Mouse (Mus musculus) liver, embryonic 14.5 days (tissue): ENCODE measurements around the gene Iqsec1. TPM values are rescaled to one million over a fixed set of nuclear protein-coding genes. Genes with fewer than 3 reads are reported as not detected.

Source experiments
- ATAC-seq: fragments of 200-750 bp; cut with Nextera tagmentation; 2 replicates; pipeline ENCODE4 v1.8.0; 2017; ENCODE audit warnings: moderate number of reproducible peaks, mild to moderate bottlenecking, moderate library complexity; ENCODE audit not compliant: insufficient read depth
- DNase-seq, 3 experiments: peaks; one replicate each; pipeline ENCODE4 v3.0.0-alpha.2; 2012 to 2013; ENCODE audit warnings: low read depth in 3 of 3, low spot score in 3 of 3
- H3K27ac ChIP-seq: fragments of 300-500 bp; sonication (generic); 2 replicates; pipeline ENCODE4 v1.5.1; 2014; ENCODE audit warnings: moderate library complexity, mild to moderate bottlenecking, control low read depth, inconsistent platforms
- H3K27me3 ChIP-seq: fragments of 300-500 bp; sonication (generic); 2 replicates; pipeline ENCODE4 v1.6.1; 2014; ENCODE audit warnings: mild to moderate bottlenecking, low read length, moderate library complexity; ENCODE audit not compliant: control insufficient read depth, insufficient read depth
- H3K36me3 ChIP-seq: fragments of 300-500 bp; sonication (generic); replicated peaks from 2 replicates; pipeline ENCODE4 v1.6.1; 2014; ENCODE audit warnings: low read depth; ENCODE audit not compliant: control insufficient read depth, insufficient read depth
- H3K4me1 ChIP-seq, 2 experiments: fragments of 200-500 bp in 1 of 2; fragments of 300-500 bp in 1 of 2; sonication (generic) in 1 of 2; replicated peaks; 2 replicates each; pipeline ENCODE4 v1.6.1; 2012 to 2014; ENCODE audit warnings: antibody characterized with exemption in 1 of 2, inconsistent platforms in 1 of 2, low read length in 1 of 2; ENCODE audit not compliant: control insufficient read depth in 2 of 2, insufficient read depth in 2 of 2
- H3K4me2 ChIP-seq: fragments of 300-500 bp; sonication (generic); 2 replicates; pipeline ENCODE4 v1.6.1; 2014; ENCODE audit warnings: low read depth, mild to moderate bottlenecking, control low read depth, moderate library complexity
- H3K4me3 ChIP-seq, 2 experiments: fragments of 200-500 bp in 1 of 2; fragments of 300-500 bp in 1 of 2; sonication (generic) in 1 of 2; 2 replicates each; pipeline ENCODE4 v1.5.1; 2012 to 2014; ENCODE audit warnings: low read depth in 2 of 2, low read length in 2 of 2, mild to moderate bottlenecking in 2 of 2, control low read depth in 1 of 2, inconsistent platforms in 1 of 2, moderate library complexity in 1 of 2; ENCODE audit not compliant: insufficient read depth in 1 of 2
- H3K9ac ChIP-seq: fragments of 300-500 bp; sonication (generic); replicated peaks from 2 replicates; pipeline ENCODE4 v1.6.1; 2014; ENCODE audit warnings: mild to moderate bottlenecking, control low read depth, moderate library complexity
- H3K9me3 ChIP-seq: fragments of 300-500 bp; sonication (generic); 2 replicates; pipeline ENCODE4 v1.6.1; 2016; ENCODE audit warnings: low read length, mixed read lengths; ENCODE audit not compliant: control insufficient read depth
- CTCF ChIP-seq: IDR thresholded peaks from 2 replicates; pipeline ENCODE4 v1.5.1; 2016; ENCODE audit warnings: antibody characterized with exemption, low read depth, control low read depth
- EP300 ChIP-seq: IDR thresholded peaks from 2 replicates; pipeline ENCODE4 v1.6.1; 2016; ENCODE audit warnings: antibody characterized with exemption, low read depth
- WGBS: fragments of 180-500 bp; shearing (Covaris S2); extraction: QIAGEN DNeasy Blood & Tissue Kit; methylation state at CpG from one replicate; pipeline ENCODE4 v1.1.7; 2014; ENCODE audit not compliant: insufficient replicate concordance; 5-methylcytosine and 5-hydroxymethylcytosine counted together
- microRNA-seq: library from miRNA; unstranded; fragments of <30 nt; microRNA quantifications from one replicate; pipeline ENCODE4, GENCODE M21; 2016
- polyA plus RNA-seq, 2 experiments: library from polyadenylated mRNA; depleted of rRNA in 1 of 2; stranded (reverse) in 1 of 2; unstranded in 1 of 2; fragments of >200 nt; fragmentation: Nextera tagmentation in 1 of 2; extraction: Ambion mirVana in 1 of 2; gene quantifications; 2 replicates each; pipeline versions ENCODE4 v1.2.1 to v1.2.3; 2012 to 2014

Iqsec1 gene
- polyA plus RNA-seq, 2 experiments, result 4.0 to 9.0 TPM

DNA sequence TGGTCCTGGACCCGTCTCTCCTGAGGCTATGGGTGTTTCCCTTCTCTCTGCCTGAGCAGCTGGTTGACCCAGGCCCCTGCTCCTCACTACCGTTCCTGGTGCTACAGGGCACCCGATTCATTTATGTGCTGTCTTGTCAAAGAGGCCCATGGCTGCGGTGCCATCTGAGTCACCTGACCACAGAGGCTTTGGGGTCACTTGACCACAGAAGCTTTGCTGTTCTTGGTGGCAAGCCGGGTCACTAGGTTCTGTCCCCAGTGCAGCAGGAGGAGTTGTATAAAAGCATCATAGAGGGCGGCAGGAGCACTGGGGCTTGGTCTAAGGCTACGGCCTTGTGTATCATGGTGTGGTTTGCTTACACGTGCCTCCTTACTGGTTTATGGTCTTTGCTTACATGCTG is 375.2 kb downstream of the Iqsec1 start:
- DNase-seq, result no peak
- Histone ChIP-seq H3K9ac (no peak overlapping the region), H3K27me3 (no peaks in the 10 kb centered on the region), H3K4me2 (no peak overlapping the region), H3K4me3 (no peak overlapping the region), H3K27ac (no peak overlapping the region), H3K36me3 (no peaks in the 10 kb centered on the region), H3K9me3 (no peaks in the 10 kb centered on the region), H3K4me1 (peaks cover 21 to 44% of the 10 kb centered on the region in 2 experiments)
- TF ChIP-seq CTCF (no peak), EP300 (no peak)
- 64% methylated on average over 8 of the region's 8 CpGs for WGBS
- ATAC-seq, result no peak

DNA sequence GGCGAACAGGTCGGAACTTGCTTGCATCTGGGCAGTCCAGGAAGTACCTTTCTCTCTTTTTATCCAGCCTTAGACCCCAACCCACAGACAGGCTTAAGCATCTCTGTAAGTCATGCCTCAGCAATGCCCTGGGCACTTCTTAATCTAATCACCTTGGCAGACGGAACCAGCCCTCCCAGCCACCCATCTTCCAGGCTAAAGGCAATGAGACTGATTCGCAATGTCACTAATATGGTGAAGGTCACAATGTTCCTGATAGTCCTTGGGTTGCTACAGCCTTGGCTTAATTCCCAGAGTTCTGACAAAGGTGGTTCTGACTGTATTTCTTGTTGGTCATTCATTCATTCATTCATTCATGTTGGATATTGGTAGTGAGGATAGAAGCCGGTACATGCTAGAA is 378.2 kb downstream of the Iqsec1 start:
- peaks cover 35 to 49% of the 10 kb centered on the region in 2 experiments for H3K4me1 ChIP-seq
- no peaks in the 10 kb centered on the region for H3K27me3 ChIP-seq
- no peaks in the 10 kb centered on the region for H3K9me3 ChIP-seq
- no peak overlapping the region for H3K9ac ChIP-seq
- H3K27ac ChIP-seq, result no peak overlapping the region; the same call in 1 of the 2 replicates
- 82% methylated on average over 5 of the region's 5 CpGs for WGBS
- H3K4me3 ChIP-seq, result no peak overlapping the region
- ATAC-seq, result no peak
- H3K36me3 ChIP-seq, result no peaks in the 10 kb centered on the region
- H3K4me2 ChIP-seq, result no peak overlapping the region
- TF ChIP-seq CTCF, result no peak
- no peak for TF ChIP-seq EP300
- DNase-seq, result no peak

GRCm38 (mm10) chr6:90608186-90608585 is 380.3 kb downstream of the Iqsec1 start:
- peaks cover 41 to 53% of the 10 kb centered on the region in 2 experiments for H3K4me1 ChIP-seq
- peak overlapping the region; percentile 14 for H3K4me2 ChIP-seq
- peak overlapping the region; percentile 50 for H3K27ac ChIP-seq
- no peak overlapping the region for H3K4me3 ChIP-seq
- TF ChIP-seq EP300 (peak; percentile 71), CTCF (peak; percentile 97)
- no peaks in the 10 kb centered on the region for H3K9me3 ChIP-seq
- H3K27me3 ChIP-seq, result no peaks in the 10 kb centered on the region
- no peaks in the 10 kb centered on the region for H3K36me3 ChIP-seq
- ATAC-seq (peak; percentile 65), DNase-seq (peak; percentile 64 to 68 (median 65))
- 12% methylated on average over 6 of the region's 6 CpGs for WGBS
- H3K9ac ChIP-seq, result 0 out of 2 replicates have a peak overlapping the region, but pooled peaks have one; percentile 2

DNA sequence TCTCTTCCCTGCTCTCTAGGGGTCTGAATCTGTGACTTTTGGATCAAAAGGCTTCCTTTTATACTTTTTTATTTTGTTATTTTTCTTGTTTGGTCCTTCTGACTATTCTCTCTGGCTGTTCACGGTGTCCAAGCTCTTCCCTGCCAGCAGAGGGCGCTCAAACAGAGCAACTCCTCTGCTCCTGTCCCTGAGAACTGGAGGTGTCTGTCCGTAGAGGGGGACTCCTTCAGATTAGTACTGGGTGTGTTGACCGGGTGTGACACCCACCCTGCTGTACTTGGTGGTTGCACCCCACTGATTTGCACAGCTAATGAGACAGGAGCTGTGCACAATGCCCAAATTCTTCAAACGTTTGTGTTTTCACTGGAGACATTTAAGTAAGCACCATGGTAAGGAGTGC is 381.3 kb downstream of the Iqsec1 start:
- ATAC-seq (peak; percentile 13; the same call in 1 of the 2 replicates), DNase-seq (peak; percentile 81 to 86 (median 81))
- WGBS, result 7% methylated on average over 5 of the region's 5 CpGs
- Histone ChIP-seq H3K27me3 (no peaks in the 10 kb centered on the region), H3K4me3 (no peak overlapping the region), H3K4me2 (peak overlapping the region; percentile 43), H3K9me3 (no peaks in the 10 kb centered on the region), H3K36me3 (no peaks in the 10 kb centered on the region), H3K9ac (no peak overlapping the region; the same call in 1 of the 2 replicates), H3K27ac (peak overlapping the region; percentile 42), H3K4me1 (peaks cover 47 to 56% of the 10 kb centered on the region in 2 experiments)
- TF ChIP-seq CTCF (peak; percentile 97), EP300 (no peak)

GRCm38 (mm10) chr6:90606538-90606937 is 381.9 kb downstream of the Iqsec1 start:
- Histone ChIP-seq H3K27ac (peak overlapping the region; percentile 42), H3K9me3 (no peaks in the 10 kb centered on the region), H3K4me3 (no peak overlapping the region), H3K9ac (no peak overlapping the region; the same call in 1 of the 2 replicates), H3K4me1 (peaks cover 49 to 59% of the 10 kb centered on the region in 2 experiments), H3K36me3 (no peaks in the 10 kb centered on the region), H3K27me3 (no peaks in the 10 kb centered on the region), H3K4me2 (peak overlapping the region; percentile 43)
- WGBS, result 21% methylated on average over 7 of the region's 7 CpGs
- TF ChIP-seq EP300 (no peak), CTCF (peak; percentile 98)
- ATAC-seq (no peak), DNase-seq (peak; percentile 73 to 76 (median 76))

Small RNAs within 50 kb of the gene (microRNA-seq; reads per million reads assigned to microRNA genes)
- gene Gm24816, result not detected

Other genes starting within 250 kb of the Iqsec1 start
- gene Nup210, start 128.1 kb upstream of the Iqsec1 start, polyA plus RNA-seq (2012; rRNA removed), result 24.4 and 32.4 TPM in 2 replicates
- gene Nup210, start 128.1 kb upstream of the Iqsec1 start, polyA plus RNA-seq (2014; fragmentation: Nextera tagmentation; extraction: Ambion mirVana), result 35.1 and 38.5 TPM in 2 replicates
- 9.2 and 12.1 TPM in 2 replicates for gene Hdac11, start 168.0 kb upstream of the Iqsec1 start, polyA plus RNA-seq (2012; rRNA removed)
- gene Hdac11, start 168.0 kb upstream of the Iqsec1 start, polyA plus RNA-seq (2014; fragmentation: Nextera tagmentation; extraction: Ambion mirVana), result 4.8 and 6.0 TPM in 2 replicates
- gene Fbln2, start 223.8 kb upstream of the Iqsec1 start, polyA plus RNA-seq (2012; rRNA removed), result 4.0 and 5.1 TPM in 2 replicates
- gene Fbln2, start 223.8 kb upstream of the Iqsec1 start, polyA plus RNA-seq (2014; fragmentation: Nextera tagmentation; extraction: Ambion mirVana), result 4.3 and 4.4 TPM in 2 replicates